Mouse (Mus musculus): ENCODE results near the gene Tpd52l1.

The Tpd52l1 gene

GRCm38 (mm10) chr10:31346401-31346800 is 99.4 kb downstream of the Tpd52l1 start:
- no peak for ATAC-seq (ENCODE audit: low TSS enrichment)

- ATAC-seq (ENCODE audit: low TSS enrichment), result peak; percentile 80
Observed at GRCm38 (mm10) chr10:31336432-31336831, 109.3 kb downstream of the Tpd52l1 start.

- no peak for ATAC-seq (ENCODE audit: low TSS enrichment)
Observed at GRCm38 (mm10) chr10:31331225-31331775, 114.5 kb downstream of the Tpd52l1 start.

GRCm38 (mm10) chr10:31330286-31330962 is 115.3 kb downstream of the Tpd52l1 start:
- ATAC-seq (ENCODE audit: low TSS enrichment), result no peak

- no peak for ATAC-seq (ENCODE audit: low TSS enrichment)
Observed at GRCm38 (mm10) chr10:31329436-31329835, 116.3 kb downstream of the Tpd52l1 start.

- ATAC-seq (ENCODE audit: low TSS enrichment), result no peak
Observed at GRCm38 (mm10) chr10:31318491-31318890, 127.3 kb downstream of the Tpd52l1 start.

- peak; percentile 94 for ATAC-seq (ENCODE audit: low TSS enrichment)
Observed at GRCm38 (mm10) chr10:31312865-31313848, 132.6 kb downstream of the Tpd52l1 start, which contains the start of gene Hddc2. Hddc2 (plus strand) TSS chr10:31313383.

GRCm38 (mm10) chr10:31307024-31307598 is 138.6 kb downstream of the Tpd52l1 start:
- no peak for ATAC-seq (ENCODE audit: low TSS enrichment)

- no peak for ATAC-seq (ENCODE audit: low TSS enrichment)
Observed at GRCm38 (mm10) chr10:31303446-31303845, 142.3 kb downstream of the Tpd52l1 start.

GRCm38 (mm10) chr10:31300292-31300691 is 145.5 kb downstream of the Tpd52l1 start:
- no peak for ATAC-seq (ENCODE audit: low TSS enrichment)

- peak; percentile 72 for ATAC-seq (ENCODE audit: low TSS enrichment)
Observed at GRCm38 (mm10) chr10:31298921-31299574, 146.7 kb downstream of the Tpd52l1 start.

- ATAC-seq (ENCODE audit: low TSS enrichment), result no peak
Observed at GRCm38 (mm10) chr10:31298263-31298662, 147.5 kb downstream of the Tpd52l1 start.

GRCm38 (mm10) chr10:31297106-31297505 is 148.7 kb downstream of the Tpd52l1 start:
- ATAC-seq (ENCODE audit: low TSS enrichment), result no peak

GRCm38 (mm10) chr10:31296458-31296857 is 149.3 kb downstream of the Tpd52l1 start:
- ATAC-seq (ENCODE audit: low TSS enrichment), result no peak

- no peak for ATAC-seq (ENCODE audit: low TSS enrichment)
Observed at GRCm38 (mm10) chr10:31295705-31296104, 150.1 kb downstream of the Tpd52l1 start.

- peak; percentile 62 for ATAC-seq (ENCODE audit: low TSS enrichment)
Observed at GRCm38 (mm10) chr10:31288697-31289390, 156.9 kb downstream of the Tpd52l1 start.

- ATAC-seq (ENCODE audit: low TSS enrichment), result no peak
Observed at GRCm38 (mm10) chr10:31287787-31288186, 158.0 kb downstream of the Tpd52l1 start.

Measured in frontal cortex, adult (tissue).